Mouse (Mus musculus) layer of hippocampus, adult 18-20 months (tissue): ENCODE measurements at regions not wholly inside any gene's neighbourhood (a gene's known extent, or its start where the extent isn't known, plus 50 kb on each side); places are given as distances from the start of the nearest gene placed in this dataset.

ENCODE experiments used
- DNase-seq, 2 experiments: peaks; one replicate each; pipeline ENCODE4 v3.0.0; 2022; ENCODE audit warnings: low spot score in 2 of 2

- DNase-seq, result peak; percentile 5 to 60
These were observed 278.6 kb upstream of the Btbd3 start for GRCm38 (mm10) chr2:137977767-137978166.

- DNase-seq, result no peak
These were observed 281.7 kb upstream of the Btbd3 start for GRCm38 (mm10) chr2:137974651-137975050.

GRCm38 (mm10) chr2:137969156-137969555, 287.2 kb upstream of the Btbd3 start:
- no peak for DNase-seq

GRCm38 (mm10) chr2:137966460-137967076, 289.8 kb upstream of the Btbd3 start:
- no peak for DNase-seq

- peak in 1 of 2 experiments; percentile 11 for DNase-seq
These were observed 301.5 kb upstream of the Btbd3 start for GRCm38 (mm10) chr2:137954830-137955229.

- DNase-seq, result peak in 1 of 2 experiments; percentile 69
These were observed 303.2 kb upstream of the Btbd3 start for GRCm38 (mm10) chr2:137953144-137953543.

- no peak for DNase-seq
These were observed 304.4 kb upstream of the Btbd3 start for GRCm38 (mm10) chr2:137951942-137952341.

GRCm38 (mm10) chr2:137950931-137951330, 305.4 kb upstream of the Btbd3 start:
- no peak for DNase-seq

GRCm38 (mm10) chr2:137942753-137943152, 313.6 kb upstream of the Btbd3 start:
- peak; percentile 79 to 95 for DNase-seq

- no peak for DNase-seq
These were observed 316.8 kb upstream of the Btbd3 start for GRCm38 (mm10) chr2:137939591-137939990.

GRCm38 (mm10) chr2:137938831-137939480, 317.4 kb upstream of the Btbd3 start:
- no peak for DNase-seq

GRCm38 (mm10) chr2:137936613-137937012, 319.8 kb upstream of the Btbd3 start:
- no peak for DNase-seq

GRCm38 (mm10) chr2:137932931-137933330, 323.4 kb upstream of the Btbd3 start:
- DNase-seq, result no peak

GRCm38 (mm10) chr2:137932488-137932887, 323.9 kb upstream of the Btbd3 start:
- no peak for DNase-seq

GRCm38 (mm10) chr2:137925488-137925887, 330.9 kb upstream of the Btbd3 start:
- DNase-seq, result no peak

- no peak for DNase-seq
These were observed 331.8 kb upstream of the Btbd3 start for GRCm38 (mm10) chr2:137924576-137924975.

- no peak for DNase-seq
These were observed 357.9 kb upstream of the Btbd3 start for GRCm38 (mm10) chr2:137898425-137898824.

GRCm38 (mm10) chr2:137880211-137881031, 375.9 kb upstream of the Btbd3 start:
- no peak for DNase-seq

GRCm38 (mm10) chr2:137869676-137870075, 386.7 kb upstream of the Btbd3 start:
- peak in 1 of 2 experiments; percentile 2 for DNase-seq

GRCm38 (mm10) chr2:137854494-137854893, 401.9 kb upstream of the Btbd3 start:
- no peak for DNase-seq

GRCm38 (mm10) chr2:137853399-137854259, 402.7 kb upstream of the Btbd3 start:
- DNase-seq, result no peak
